Mouse (Mus musculus) adrenal gland, adult 2 months (tissue): ENCODE data around the gene Ddx50. TPM values are rescaled to one million over a fixed set of nuclear protein-coding genes. Genes with fewer than 3 reads are reported as not detected.
"Not testable (repeated sequence)": the region's sequence is repeated elsewhere in the genome, so short reads cannot be mapped to it uniquely, and the experiment has no call there.

Source experiments
- DNase-seq: peaks from one replicate; pipeline ENCODE4 v3.0.0; 2021
- microRNA-seq, 2 experiments: library from miRNA; unstranded; fragments of <30 nt; microRNA quantifications; one replicate each; pipeline ENCODE4 v1.2.0; 2021
- polyA plus RNA-seq: library from polyadenylated mRNA; depleted of rRNA; stranded (reverse); fragments of >200 nt; gene quantifications from 2 replicates; pipeline ENCODE4 v1.2.3, GENCODE M21; 2012; rRNA removed
- total RNA-seq, 2 experiments: library from RNA; stranded (reverse); gene quantifications; 2 replicates each; pipeline ENCODE4 v1.2.3; 2021

Gene Ddx50
- total and polyA plus RNA-seq, 3 experiments, result 4.1 to 108 (median 103) TPM

DNA sequence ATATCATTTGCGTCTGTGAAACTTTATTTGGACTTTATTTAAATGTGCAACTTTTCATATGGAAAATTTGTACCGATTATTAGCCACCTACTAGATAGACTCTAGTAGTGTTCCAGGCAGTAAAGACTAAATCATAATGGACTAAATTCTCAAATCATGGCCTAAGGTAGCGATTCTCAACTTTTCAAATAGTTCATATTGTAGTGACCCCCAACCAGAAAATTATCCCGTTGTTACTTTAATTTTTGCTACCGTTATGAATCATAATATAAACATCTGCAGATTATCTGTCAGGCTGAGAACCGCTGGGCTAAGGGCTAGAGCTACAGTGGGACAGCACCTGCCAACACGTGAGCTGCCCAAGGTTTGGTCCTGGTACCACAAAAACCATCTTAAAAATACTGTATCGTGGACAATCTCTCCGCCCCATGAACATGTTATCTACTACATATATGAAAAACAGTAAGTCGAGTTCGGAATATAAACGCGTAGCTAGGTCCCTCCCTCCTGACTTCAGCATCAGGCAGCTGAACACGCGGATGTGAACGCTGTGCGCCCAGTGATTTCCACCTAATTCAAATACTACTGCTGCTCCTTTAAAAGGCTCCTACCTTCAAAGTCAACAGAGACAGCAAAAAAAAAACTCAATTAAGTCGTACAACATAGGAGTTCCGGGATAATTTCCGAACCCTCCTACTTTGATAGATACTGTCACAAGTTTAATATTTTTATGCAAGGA, 49.8 kb downstream of the Ddx50 start:
- peak; percentile 22 for DNase-seq

DNA sequence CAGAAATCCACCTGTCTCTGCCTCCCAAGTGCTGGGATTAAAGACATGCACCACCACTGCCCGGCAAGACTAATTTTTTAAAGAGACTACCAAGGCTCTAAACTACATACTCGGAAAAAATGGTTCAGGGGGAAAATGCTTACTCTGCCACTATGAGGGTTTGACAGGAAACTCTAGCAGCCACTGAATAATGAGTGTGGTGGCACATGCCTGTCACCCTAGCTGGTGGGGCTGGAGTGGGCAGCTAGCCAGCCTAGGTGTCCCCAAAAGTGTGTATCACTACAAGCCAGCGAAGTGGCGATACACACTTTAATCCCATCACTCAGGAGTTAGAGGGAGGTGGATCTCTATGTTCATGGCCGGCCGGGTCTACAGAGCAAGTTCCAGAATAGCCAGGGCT, 51.0 kb downstream of the Ddx50 start:
- DNase-seq, result no peak

DNA sequence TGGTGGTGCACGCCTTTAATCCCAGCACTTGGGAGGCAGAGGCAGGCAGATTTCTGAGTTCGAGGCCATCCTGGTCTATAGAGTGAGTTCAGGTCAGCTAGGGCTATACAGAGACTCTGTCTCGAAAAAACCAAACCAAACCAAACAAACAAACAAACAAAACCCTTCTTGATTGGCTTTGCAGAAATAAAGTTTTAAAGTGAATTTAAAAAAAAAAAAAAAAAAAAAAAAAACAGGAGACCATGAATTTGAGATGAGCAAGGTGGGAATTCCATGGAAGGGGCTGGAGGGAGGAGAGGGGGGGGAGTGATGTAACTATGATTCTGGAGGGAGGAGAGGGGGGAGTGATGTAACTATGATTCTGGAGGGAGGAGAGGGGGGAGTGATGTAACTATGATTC, 51.7 kb downstream of the Ddx50 start:
- not testable (repeated sequence) for DNase-seq

DNA sequence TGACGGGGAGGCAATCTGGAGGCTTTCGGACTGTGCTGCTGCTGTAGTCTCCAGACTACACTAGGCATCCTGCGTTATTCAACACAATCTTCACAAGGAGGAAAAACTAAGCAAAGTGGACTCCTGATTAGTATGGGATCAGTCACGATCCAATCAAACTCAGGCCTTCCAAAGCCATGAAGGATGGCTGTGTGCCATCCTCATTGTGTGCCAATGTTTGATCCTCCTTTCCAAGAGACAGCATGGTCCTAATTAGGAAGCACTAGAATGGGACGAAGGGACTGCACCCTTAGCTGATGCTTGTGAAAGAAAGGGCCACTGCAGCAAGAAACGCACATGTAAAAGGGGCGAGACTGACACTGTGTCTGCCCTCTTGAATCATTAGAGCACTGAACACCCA, 58.5 kb downstream of the Ddx50 start:
- DNase-seq, result no peak

DNA sequence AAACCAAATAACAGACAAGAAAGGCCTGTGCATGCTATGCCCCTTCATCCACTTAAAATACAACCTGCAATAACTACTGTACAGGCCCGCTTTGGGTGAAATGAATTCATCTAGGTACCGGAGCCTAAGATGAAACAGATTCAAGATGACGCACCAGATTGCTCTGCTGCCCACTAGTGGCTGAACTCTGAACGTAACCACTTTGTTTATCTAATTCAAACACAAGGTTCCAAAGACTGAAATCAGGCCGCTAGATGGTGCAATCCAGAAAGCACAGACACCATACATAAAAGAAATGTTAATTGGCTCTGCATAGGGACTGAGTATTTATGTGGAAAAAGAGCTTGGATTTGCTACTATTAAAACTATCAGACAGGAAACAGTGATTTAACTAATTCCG, 60.8 kb downstream of the Ddx50 start:
- peak; percentile 86 for DNase-seq

DNA sequence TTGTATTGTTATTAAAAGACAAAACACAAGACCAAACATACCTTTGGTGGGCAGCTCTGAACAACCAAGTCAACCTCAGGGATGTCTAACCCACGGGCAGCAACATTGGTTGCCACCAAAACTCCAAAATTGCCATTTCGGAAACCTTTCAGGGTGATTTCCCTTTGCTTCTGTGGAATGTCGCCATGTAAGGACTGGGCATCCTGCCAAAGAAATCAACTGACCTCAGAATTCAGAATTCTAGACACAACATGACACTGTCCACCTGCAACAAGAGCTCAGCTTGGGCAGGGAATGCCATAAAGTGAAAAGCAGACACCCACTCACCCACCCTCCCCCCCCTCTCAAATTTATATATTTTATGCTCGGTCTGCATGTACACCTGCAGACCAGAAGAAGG, 62.4 kb downstream of the Ddx50 start:
- peak; percentile 30 for DNase-seq

DNA sequence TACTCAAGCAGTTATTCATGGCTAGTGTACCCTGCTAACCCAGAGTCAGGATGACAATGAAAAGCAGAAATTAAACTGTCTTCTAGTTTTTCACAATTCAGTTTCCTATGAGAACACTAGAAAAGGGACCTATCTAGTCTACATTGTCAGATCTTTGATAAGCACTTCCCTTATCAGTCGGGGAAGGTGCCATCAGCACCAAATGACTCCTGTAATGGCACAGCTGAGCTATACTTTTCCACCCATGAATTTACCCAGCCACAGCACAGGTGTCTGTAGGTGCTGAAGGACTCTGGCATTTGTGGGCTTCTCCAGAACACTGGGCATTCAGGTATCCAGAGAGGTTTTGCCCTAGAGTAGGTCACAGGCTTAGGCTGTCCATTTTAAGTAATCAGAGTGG, 67.8 kb downstream of the Ddx50 start:
- DNase-seq, result no peak

DNA sequence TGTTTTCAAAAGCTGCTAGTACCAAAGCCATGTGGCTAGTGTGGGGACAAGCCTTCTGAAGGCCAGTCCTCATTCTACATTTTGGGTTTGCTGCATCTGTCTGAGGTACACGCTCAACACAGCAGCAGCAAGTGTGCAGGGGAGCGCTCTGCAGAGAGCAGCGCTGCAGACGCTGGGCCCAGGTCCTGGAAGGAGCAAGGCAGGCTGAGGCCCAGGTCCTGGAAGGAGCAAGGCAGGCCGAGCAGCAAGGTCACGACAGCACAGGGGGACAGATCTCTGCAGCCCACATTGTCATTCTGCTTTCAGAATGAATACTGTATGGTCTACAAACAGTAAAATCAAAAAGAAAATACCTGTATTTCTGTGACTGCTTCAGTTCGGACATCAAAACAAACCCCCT, 68.3 kb downstream of the Ddx50 start:
- no peak for DNase-seq

DNA sequence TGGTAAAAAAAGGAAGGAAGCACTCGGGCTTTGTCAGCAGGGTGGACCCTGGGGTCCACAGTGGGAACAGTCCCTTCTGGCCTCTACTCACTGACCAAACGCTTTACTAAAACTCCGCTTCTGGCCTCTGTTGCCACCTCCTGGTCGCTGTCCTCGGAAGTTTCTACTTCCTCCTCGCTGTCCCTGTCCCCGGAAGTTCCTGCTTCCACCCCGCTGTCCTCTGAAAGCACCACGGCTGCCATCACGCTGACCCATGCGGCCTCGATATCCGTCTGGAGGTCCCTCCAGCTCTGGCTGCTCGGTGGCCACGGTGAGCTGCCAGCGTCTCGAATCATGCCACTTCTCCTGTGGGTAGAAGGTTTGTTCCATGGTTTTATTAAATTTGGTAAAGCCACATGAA, 68.8 kb downstream of the Ddx50 start:
- no peak for DNase-seq

DNA sequence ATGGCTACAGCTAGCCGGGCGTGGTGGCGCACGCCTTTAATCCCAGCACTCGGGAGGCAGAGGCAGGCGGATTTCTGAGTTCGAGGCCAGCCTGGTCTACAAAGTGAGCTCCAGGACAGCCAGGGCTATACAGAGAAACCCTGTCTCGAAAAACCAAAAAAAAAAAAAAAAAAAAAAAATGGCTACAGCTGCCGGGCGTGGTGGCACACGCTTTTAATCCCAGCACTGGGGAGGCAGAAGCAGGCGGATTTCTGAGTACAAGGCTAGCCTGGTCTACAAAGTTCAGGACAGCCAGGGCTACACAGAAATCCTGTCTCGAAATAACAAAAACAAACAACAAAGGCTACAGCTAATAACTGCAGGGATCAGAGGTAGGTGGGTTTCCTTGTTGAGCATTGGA, 71.9 kb downstream of the Ddx50 start:
- DNase-seq, result not testable (repeated sequence)

DNA sequence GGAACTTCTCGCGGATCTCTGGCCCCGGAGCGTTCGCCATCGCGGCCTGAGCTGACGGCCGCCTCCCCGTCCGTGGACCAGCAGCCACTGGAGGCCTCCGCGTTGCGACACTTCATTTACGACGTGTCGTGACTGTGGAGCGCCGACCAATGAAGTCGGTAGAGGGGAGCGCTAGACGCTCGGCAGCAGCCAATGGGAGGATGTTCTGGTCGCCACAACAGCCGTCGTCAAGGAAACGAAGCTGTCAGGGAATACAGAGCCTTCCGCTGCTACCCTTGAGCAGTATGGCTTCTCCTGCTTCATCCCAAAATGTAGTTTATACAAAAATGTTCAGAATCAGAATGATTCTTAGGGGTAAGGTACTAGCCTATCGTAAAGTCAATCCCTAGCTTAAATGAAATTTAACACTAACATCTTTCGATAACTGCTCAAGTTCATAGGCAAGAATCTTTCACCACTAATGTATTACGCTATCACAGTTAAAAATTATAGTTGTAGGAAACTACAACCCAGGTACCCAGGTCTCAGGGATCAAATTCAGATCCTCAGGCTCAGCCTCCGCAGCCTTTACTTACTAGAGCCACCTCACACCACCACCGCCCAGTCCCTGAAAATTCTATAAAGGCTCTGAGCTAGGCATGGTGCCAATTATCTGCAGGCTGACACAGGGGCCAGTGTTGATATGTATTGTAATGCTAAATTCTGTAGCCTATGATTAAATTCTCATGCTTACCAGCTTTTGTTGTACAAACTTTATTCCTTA, 72.5 kb downstream of the Ddx50 start, which contains the start of gene Kif1bp:
Gene Kif1bp (minus strand): TSS at position 120 of the 763 bp plus-strand sequence.
- DNase-seq, result peak; percentile 97

DNA sequence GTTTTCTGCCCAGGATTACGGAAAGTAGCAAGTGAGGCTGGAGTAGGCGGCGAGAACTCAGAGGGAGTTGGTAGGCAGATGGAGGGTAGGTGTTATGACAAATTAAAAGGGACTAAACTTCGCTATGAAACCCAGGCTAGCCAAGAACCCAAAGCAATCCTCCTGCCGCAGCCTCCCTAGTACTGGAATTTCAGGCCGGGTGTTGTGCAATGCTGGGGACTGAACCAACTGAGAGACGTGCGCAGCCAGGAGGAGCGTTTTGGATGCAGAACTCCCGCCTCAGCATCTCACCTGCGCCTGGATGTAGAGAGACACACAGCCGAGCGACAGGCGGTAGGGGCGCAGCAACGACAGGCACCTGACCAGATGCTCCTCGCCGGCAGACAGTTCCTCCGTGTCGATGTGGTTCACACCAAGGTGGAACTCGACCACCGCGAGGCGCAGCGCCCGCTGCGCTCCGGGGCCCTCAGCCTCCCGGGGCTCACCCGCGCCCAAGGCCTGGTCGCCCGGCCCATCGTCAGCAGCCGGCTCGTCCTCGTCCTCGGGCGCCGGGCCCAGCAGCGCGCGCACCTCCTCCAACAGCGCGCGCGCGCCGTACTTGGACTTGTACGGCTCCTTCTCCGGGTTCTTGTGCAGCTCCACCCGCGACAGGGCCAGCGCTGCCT, 73.2 kb downstream of the Ddx50 start:
- no peak for DNase-seq

DNA sequence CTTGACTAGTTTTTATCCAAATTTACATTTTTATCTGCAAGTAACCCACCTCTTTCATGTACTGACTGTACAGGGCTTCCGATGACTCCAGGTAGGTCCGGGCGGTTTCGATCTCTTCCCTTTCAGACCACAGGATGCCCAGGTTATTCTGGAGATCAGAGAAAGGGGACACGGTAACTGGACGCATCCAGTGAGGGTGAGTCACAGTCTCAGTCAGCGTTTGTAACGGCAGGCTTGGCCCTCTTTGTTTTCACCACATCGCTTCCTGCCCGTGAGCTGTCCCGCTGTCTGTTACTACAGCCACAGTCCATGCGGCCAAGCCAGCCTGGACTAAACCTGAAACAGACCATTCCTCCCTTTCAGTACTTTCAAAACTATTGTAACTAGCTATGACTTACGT, 76.0 kb downstream of the Ddx50 start:
- no peak for DNase-seq

DNA sequence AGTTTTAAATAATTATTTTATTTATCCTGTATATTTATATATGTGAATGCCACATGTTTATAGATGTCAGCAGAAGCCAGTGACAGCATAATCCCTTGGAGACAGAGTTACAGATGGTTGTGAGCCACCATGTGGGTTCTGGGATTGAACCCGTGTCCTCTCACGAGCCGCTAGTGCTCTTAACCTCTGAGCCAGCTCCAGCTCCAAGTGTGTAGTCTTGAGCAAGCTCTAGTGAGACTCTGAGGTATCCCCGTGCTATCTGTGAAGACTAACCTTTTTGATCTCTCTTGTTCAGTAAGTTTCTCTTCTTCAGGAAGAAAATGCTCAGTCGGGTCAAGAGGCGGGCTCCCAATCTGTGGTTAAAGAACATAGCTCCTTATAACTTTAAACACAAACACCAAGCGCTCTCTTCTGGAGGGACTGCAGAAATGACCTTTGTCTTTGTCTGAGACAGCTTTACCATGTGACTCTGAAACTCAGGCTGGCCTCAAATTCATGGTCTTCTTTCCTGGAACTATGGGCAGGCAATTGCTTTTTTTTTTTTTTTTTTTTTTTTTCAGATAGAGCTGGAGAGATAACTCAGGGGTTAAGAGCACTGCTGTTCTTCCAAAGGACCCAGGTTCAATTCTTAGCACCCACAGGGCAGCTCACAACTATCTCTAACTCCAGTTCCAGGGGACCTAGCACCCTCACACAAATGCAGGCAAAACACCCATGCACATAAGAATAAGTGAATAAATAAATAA, 80.7 kb downstream of the Ddx50 start:
- DNase-seq, result no peak

DNA sequence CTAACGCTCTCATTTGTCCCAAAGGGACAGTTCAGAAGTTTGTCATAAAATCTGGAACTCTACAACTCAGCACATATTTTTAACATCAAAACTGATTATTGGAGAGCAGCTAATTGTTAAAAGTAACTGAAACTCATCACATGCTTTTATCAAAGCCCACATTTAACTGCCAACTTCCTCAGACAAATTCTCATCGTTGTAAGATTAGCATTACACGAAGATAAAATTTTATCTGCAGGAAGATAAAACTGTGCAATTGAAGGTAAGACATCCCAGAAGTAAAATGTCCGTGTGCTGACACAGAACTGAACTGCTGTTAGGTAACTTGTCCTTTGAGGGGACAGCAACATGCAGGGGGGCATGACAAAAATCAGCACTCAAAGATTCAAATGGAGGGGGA, 82.2 kb downstream of the Ddx50 start:
- DNase-seq, result no peak

Small RNA genes within 50 kb of the gene (microRNA-seq; reads per million reads assigned to microRNA genes)
- 0 reads per million in 2 experiments for gene Mir7215

Other genes starting within 250 kb of the Ddx50 start
- gene Hkdc1, start 228.7 kb downstream of the Ddx50 start, total RNA-seq, result not detected
- gene Hkdc1, start 228.7 kb downstream of the Ddx50 start, polyA plus RNA-seq, result 0.03 TPM in 1 of 2 replicates, not detected in the other
- gene 4930507D05Rik, start 201.7 kb downstream of the Ddx50 start, total RNA-seq, result under 1 TPM; 0.35 TPM
- not detected in 2 replicates for gene 4930507D05Rik, start 201.7 kb downstream of the Ddx50 start, polyA plus RNA-seq
- gene Supv3l1, start 201.5 kb downstream of the Ddx50 start, total RNA-seq, result 10 to 100 TPM; 33.6 to 36.7 TPM
- gene Supv3l1, start 201.5 kb downstream of the Ddx50 start, polyA plus RNA-seq, result 19.7 and 25.4 TPM in 2 replicates
- gene Vps26a, start 164.4 kb downstream of the Ddx50 start, total RNA-seq, result 10 to 100 TPM; 54.8 to 58.8 TPM
- gene Vps26a, start 164.4 kb downstream of the Ddx50 start, polyA plus RNA-seq, result 3.7 and 4.4 TPM in 2 replicates
- gene Srgn, start 123.8 kb downstream of the Ddx50 start, total RNA-seq, result 10 to 100 TPM; 46.7 to 61.5 TPM
- 7.2 and 11.5 TPM in 2 replicates for gene Srgn, start 123.8 kb downstream of the Ddx50 start, polyA plus RNA-seq
- 10 to 100 TPM; 57.7 to 60.8 TPM for gene Kif1bp, start 72.8 kb downstream of the Ddx50 start, total RNA-seq
- gene Kif1bp, start 72.8 kb downstream of the Ddx50 start, polyA plus RNA-seq, result 64.0 and 74.9 TPM in 2 replicates
- gene Ddx21, start 48.9 kb downstream of the Ddx50 start, total RNA-seq, result 10 to 100 TPM; 54.7 to 74.4 TPM
- gene Ddx21, start 48.9 kb downstream of the Ddx50 start, polyA plus RNA-seq, result 3.4 and 4.7 TPM in 2 replicates
- gene Stox1, start 74.9 kb upstream of the Ddx50 start, total RNA-seq, result 1 to 10 TPM in 1 of 2 experiments, under 1 TPM in 1; 0.61 to 1.1 TPM
- gene Stox1, start 74.9 kb upstream of the Ddx50 start, polyA plus RNA-seq, result 0.18 TPM in 1 of 2 replicates, not detected in the other
- 100 to 1,000 TPM in 1 of 2 experiments, 10 to 100 TPM in 1; 48.2 to 114 TPM for gene Ccar1, start 141.1 kb upstream of the Ddx50 start, total RNA-seq
- 32.4 and 49.1 TPM in 2 replicates for gene Ccar1, start 141.1 kb upstream of the Ddx50 start, polyA plus RNA-seq